Mouse (Mus musculus): ENCODE data around the gene Igfbp5.

GRCm38 (mm10) chr1:72830485-72830884 is 44.2 kb downstream of the Igfbp5 start:
- TF ChIP-seq CTCF (IDR thresholded peaks at IDR 0.05; ENCODE audit: low read depth) (no peak), EP300 (IDR thresholded peaks at IDR 0.05; ENCODE audit: low read depth) (no peak)

Measured in liver, embryonic 14.5 days (tissue).